Comparison of ENCODE assay signal across 8 mouse cellular contexts in the genomic region with DNA sequence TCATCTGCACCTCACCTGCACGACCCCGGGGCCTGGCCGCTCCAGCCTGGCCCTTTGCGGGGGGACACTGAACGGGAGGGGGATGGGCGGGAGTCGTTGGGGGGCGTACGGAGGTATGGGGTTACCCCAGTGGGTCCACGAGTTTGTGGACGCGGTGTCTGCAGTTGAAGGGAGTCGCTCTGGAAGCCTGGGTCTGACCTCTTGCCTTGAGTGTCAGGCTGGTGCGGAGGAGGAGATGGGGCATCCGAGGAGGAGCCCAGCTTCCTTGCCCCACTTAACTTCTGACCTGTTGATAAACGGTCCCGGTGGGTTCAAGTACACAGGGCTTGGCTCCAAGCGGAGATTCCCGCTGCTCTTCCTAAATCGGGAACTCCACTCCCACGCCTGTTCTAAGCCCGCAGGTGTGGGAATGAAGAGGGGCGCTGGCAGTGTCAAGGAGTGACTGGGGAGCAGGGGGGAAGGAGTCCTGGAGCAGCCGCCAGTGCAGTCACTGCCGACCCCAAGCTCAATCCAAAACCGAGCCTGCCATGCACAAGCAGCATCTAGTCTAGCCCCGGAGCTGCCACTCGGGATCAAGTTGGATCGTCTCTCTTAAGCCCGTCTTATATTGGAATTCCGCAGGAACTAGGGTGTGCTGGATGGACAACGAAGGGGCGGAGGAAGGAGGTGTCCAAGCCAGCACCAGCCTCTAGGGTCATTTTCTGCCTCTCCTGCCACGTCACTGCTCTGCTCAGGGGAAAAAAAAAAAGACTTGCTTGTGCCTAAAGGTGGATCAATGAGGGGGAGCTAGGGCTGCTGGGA. TPM values are rescaled to one million over a fixed set of nuclear protein-coding genes. Genes with fewer than 3 reads are reported as not detected.
DNase-seq lines count a peak whose midpoint lies in the region; ATAC-seq and TF ChIP-seq lines count a peak whose summit lies in the region.

No protein-coding gene starts in this region.

- peak overlapping the region; percentile 94 for H3K9ac ChIP-seq in liver, embryonic 16.5 days (ENCODE audit: low read depth, low read length)
- peak overlapping the region; percentile 82 for H3K9ac ChIP-seq in neural tube, embryonic 11.5 days (ENCODE audit: low read length)
- peak overlapping the region; percentile 93 for H3K9ac ChIP-seq in stomach, postnatal 0 days (ENCODE audit: low read length)

- peaks cover 15% of the 10 kb centered on the region for H3K4me1 ChIP-seq in liver, embryonic 16.5 days (ENCODE audit: control insufficient read depth, low read depth, low read length)
- no peaks in the 10 kb centered on the region for H3K4me1 ChIP-seq in neural tube, embryonic 11.5 days (ENCODE audit: control insufficient read depth, insufficient read depth, low read length)
- no peaks in the 10 kb centered on the region for H3K4me1 ChIP-seq in stomach, postnatal 0 days (replicated peaks; ENCODE audit: control insufficient read depth, insufficient read depth)

- H3K79me3 ChIP-seq in C2C12 (ENCODE audit: low read depth): peaks cover 33% of the 10 kb centered on the region

- H3K4me3 ChIP-seq in C2C12 (ENCODE audit: insufficient read depth, poor library complexity, severe bottlenecking): peak overlapping the region; percentile 84
- H3K4me3 ChIP-seq in liver, embryonic 16.5 days (ENCODE audit: low read depth, low read length): peak overlapping the region; percentile 96
- peak overlapping the region; percentile 94 for H3K4me3 ChIP-seq in neural tube, embryonic 11.5 days (ENCODE audit: low read depth, low read length)
- H3K4me3 ChIP-seq in stomach, postnatal 0 days (ENCODE audit: low read depth, low read length): peak overlapping the region; percentile 92

- peak overlapping the region; percentile 82 for H3ac ChIP-seq in C2C12 (ENCODE audit: control insufficient read depth, insufficient read length, low read depth)

- peak; percentile 23 to 30 for DNase-seq in adrenal gland, adult 18-20 months (ENCODE audit: low spot score in 2 of 2)
- DNase-seq in embryo, embryonic 11 days: peak; percentile 64
- DNase-seq in heart, adult 18-20 months: peak; percentile 28 to 40
- peak; percentile 23 for DNase-seq in kidney, adult 18-20 months
- peak; percentile 52 for DNase-seq in neural tube, embryonic 11.5 days (ENCODE audit: low spot score)
- DNase-seq in stomach, postnatal 0 days (ENCODE audit: low spot score): peak; percentile 43

- peak overlapping the region; percentile 87 for H3K27ac ChIP-seq in liver, embryonic 16.5 days (ENCODE audit: low read length)
- H3K27ac ChIP-seq in neural tube, embryonic 11.5 days (ENCODE audit: low read depth, low read length): no peak overlapping the region
- peak overlapping the region; percentile 80 for H3K27ac ChIP-seq in stomach, postnatal 0 days (replicated peaks)

- H3K27me3 ChIP-seq in C2C12 (ENCODE audit: control insufficient read depth, insufficient read depth, insufficient read length): no peaks in the 10 kb centered on the region
- H3K27me3 ChIP-seq in liver, embryonic 16.5 days (ENCODE audit: control insufficient read depth, insufficient read depth, low read depth, low read length): no peaks in the 10 kb centered on the region
- H3K27me3 ChIP-seq in neural tube, embryonic 11.5 days (ENCODE audit: control insufficient read depth, insufficient read depth, low read length): no peaks in the 10 kb centered on the region
- no peaks in the 10 kb centered on the region for H3K27me3 ChIP-seq in stomach, postnatal 0 days (ENCODE audit: control insufficient read depth, insufficient read depth, low read length)

- no peak for TF ChIP-seq EP300 in stomach, postnatal 0 days (optimal IDR thresholded peaks at IDR 0.05)

- peak overlapping the region; percentile 97 for H3K4me2 ChIP-seq in liver, embryonic 16.5 days (ENCODE audit: low read depth, low read length)
- H3K4me2 ChIP-seq in neural tube, embryonic 11.5 days (ENCODE audit: low read depth): peak overlapping the region; percentile 82
- peak overlapping the region; percentile 68 for H3K4me2 ChIP-seq in stomach, postnatal 0 days (replicated peaks; ENCODE audit: low read depth)

- H3K9me3 ChIP-seq in liver, embryonic 16.5 days (replicated peaks; ENCODE audit: control insufficient read depth, low read length): no peaks in the 10 kb centered on the region
- no peaks in the 10 kb centered on the region for H3K9me3 ChIP-seq in neural tube, embryonic 11.5 days (ENCODE audit: control insufficient read depth, low read length)
- H3K9me3 ChIP-seq in stomach, postnatal 0 days (ENCODE audit: control insufficient read depth, low read length): no peaks in the 10 kb centered on the region

- 1% methylated on average over 34 of the region's 34 CpGs for WGBS in liver, embryonic 16.5 days (ENCODE audit: insufficient replicate concordance)
- WGBS in neural tube, embryonic 11.5 days: 0% methylated on average over 34 of the region's 34 CpGs
- WGBS in stomach, postnatal 0 days: under 1% methylated on average over 34 of the region's 34 CpGs

- peak; percentile 3 for ATAC-seq in liver, embryonic 16.5 days (ENCODE audit: low read depth)
- no peak; the same call in none of the 2 replicates for ATAC-seq in neural tube, embryonic 11.5 days (ENCODE audit: insufficient read depth, low FRiP score, low TSS enrichment)
- ATAC-seq in stomach, postnatal 0 days (ENCODE audit: low FRiP score, low TSS enrichment): peak; percentile 58

- peaks cover 57% of the 10 kb centered on the region for H3K79me2 ChIP-seq in C2C12 (ENCODE audit: control insufficient read depth, insufficient read depth)

- TF ChIP-seq CTCF in C2C12 (IDR thresholded peaks at IDR 0.05; ENCODE audit: control insufficient read depth, insufficient read depth, insufficient read length): no peak
- TF ChIP-seq CTCF in stomach, postnatal 0 days (IDR thresholded peaks at IDR 0.05; ENCODE audit: low read depth): 0 out of 2 replicates have a peak, but pooled peaks have one; percentile 5

- H3K36me3 ChIP-seq in C2C12 (ENCODE audit: control insufficient read depth, insufficient read depth): no peaks in the 10 kb centered on the region
- no peaks in the 10 kb centered on the region for H3K36me3 ChIP-seq in liver, embryonic 16.5 days (ENCODE audit: control insufficient read depth, insufficient read depth)
- H3K36me3 ChIP-seq in neural tube, embryonic 11.5 days (ENCODE audit: control insufficient read depth, insufficient read depth, low read length): no peaks in the 10 kb centered on the region
- H3K36me3 ChIP-seq in stomach, postnatal 0 days (ENCODE audit: control insufficient read depth, insufficient read depth, low read length): no peaks in the 10 kb centered on the region

TF ChIP-seq in C2C12, 6 proteins besides CTCF, POLR2A, EP300 and RAD21:
- TF ChIP-seq CEBPB (IDR thresholded peaks at IDR 0.05; ENCODE audit: low read depth): no peak
- no peak for TF ChIP-seq MAX (IDR thresholded peaks at IDR 0.05)
- TF ChIP-seq FOSL1 (IDR thresholded peaks at IDR 0.05; ENCODE audit: insufficient read depth, low read length, poor library complexity, severe bottlenecking): no peak
- TF ChIP-seq MYOG (IDR thresholded peaks at IDR 0.05; ENCODE audit: control insufficient read depth, extremely low read depth, insufficient read length): no peak
- no peak for TF ChIP-seq MYOD1 (IDR thresholded peaks at IDR 0.05; ENCODE audit: control insufficient read depth, insufficient read length, low read depth)
TF ChIP-seq in C2C12: peak in this region for 0.

RNA-seq across cellular contexts. Expression of gene Tmem263, which starts 0.9 kb away (rescaled TPM):
- 11.0 TPM for polyA plus RNA-seq in C2C12 (2012; fragmentation: generic; extraction: Trizol)
- total RNA-seq in adrenal gland, adult 18-20 months (2021): 10 to 100 TPM; 18.2 to 18.8 TPM
- total RNA-seq in heart, adult 18-20 months (2021): 10 to 100 TPM; 14.7 to 15.6 TPM
- polyA plus RNA-seq in liver, embryonic 16.5 days (2015; fragmentation: Nextera tagmentation; extraction: Ambion mirVana): 16.7 and 18.8 TPM in 2 replicates
- 59.5 and 65.7 TPM in 2 replicates for polyA plus RNA-seq in neural tube, embryonic 11.5 days (2014; fragmentation: Nextera tagmentation; extraction: Ambion mirVana)
- polyA plus RNA-seq in stomach, postnatal 0 days (2015; fragmentation: Nextera tagmentation; extraction: Ambion mirVana): 26.2 and 29.1 TPM in 2 replicates

RNA-seq across cellular contexts. Expression of gene Fhl4, which starts 1.0 kb away (rescaled TPM):
- 0.12 TPM for polyA plus RNA-seq in C2C12 (2012; fragmentation: generic; extraction: Trizol)
- total RNA-seq in adrenal gland, adult 18-20 months (2021): under 1 TPM; 0.19 to 0.27 TPM
- total RNA-seq in heart, adult 18-20 months (2021): under 1 TPM; 0.31 to 0.50 TPM
- 0.20 and 0.21 TPM in 2 replicates for polyA plus RNA-seq in liver, embryonic 16.5 days (2015; fragmentation: Nextera tagmentation; extraction: Ambion mirVana)
- 0.84 and 0.93 TPM in 2 replicates for polyA plus RNA-seq in neural tube, embryonic 11.5 days (2014; fragmentation: Nextera tagmentation; extraction: Ambion mirVana)
- 0.46 and 0.50 TPM in 2 replicates for polyA plus RNA-seq in stomach, postnatal 0 days (2015; fragmentation: Nextera tagmentation; extraction: Ambion mirVana)

RNA-seq across cellular contexts. Expression of gene Mterf2, which starts 24.5 kb away (rescaled TPM):
- 2.8 TPM for polyA plus RNA-seq in C2C12 (2012; fragmentation: generic; extraction: Trizol)
- 1 to 10 TPM; 2.6 to 8.2 TPM for total RNA-seq in adrenal gland, adult 18-20 months (2021)
- total RNA-seq in heart, adult 18-20 months (2021): 10 to 100 TPM; 23.9 to 24.5 TPM
- polyA plus RNA-seq in liver, embryonic 16.5 days (2015; fragmentation: Nextera tagmentation; extraction: Ambion mirVana): 3.2 and 4.0 TPM in 2 replicates
- 35.9 and 38.8 TPM in 2 replicates for polyA plus RNA-seq in neural tube, embryonic 11.5 days (2014; fragmentation: Nextera tagmentation; extraction: Ambion mirVana)
- polyA plus RNA-seq in stomach, postnatal 0 days (2015; fragmentation: Nextera tagmentation; extraction: Ambion mirVana): 5.4 and 7.2 TPM in 2 replicates
